Mouse (Mus musculus) CD4-positive, CD25-positive, alpha-beta regulatory T cell, adult 2 months (primary cell): ENCODE measurements around the gene Nfic.

ENCODE experiments used
- DNase-seq: peaks from one replicate; pipeline ENCODE4 v3.0.0-alpha.2; 2012; ENCODE audit warnings: low read depth, low spot score

Gene Nfic

DNA sequence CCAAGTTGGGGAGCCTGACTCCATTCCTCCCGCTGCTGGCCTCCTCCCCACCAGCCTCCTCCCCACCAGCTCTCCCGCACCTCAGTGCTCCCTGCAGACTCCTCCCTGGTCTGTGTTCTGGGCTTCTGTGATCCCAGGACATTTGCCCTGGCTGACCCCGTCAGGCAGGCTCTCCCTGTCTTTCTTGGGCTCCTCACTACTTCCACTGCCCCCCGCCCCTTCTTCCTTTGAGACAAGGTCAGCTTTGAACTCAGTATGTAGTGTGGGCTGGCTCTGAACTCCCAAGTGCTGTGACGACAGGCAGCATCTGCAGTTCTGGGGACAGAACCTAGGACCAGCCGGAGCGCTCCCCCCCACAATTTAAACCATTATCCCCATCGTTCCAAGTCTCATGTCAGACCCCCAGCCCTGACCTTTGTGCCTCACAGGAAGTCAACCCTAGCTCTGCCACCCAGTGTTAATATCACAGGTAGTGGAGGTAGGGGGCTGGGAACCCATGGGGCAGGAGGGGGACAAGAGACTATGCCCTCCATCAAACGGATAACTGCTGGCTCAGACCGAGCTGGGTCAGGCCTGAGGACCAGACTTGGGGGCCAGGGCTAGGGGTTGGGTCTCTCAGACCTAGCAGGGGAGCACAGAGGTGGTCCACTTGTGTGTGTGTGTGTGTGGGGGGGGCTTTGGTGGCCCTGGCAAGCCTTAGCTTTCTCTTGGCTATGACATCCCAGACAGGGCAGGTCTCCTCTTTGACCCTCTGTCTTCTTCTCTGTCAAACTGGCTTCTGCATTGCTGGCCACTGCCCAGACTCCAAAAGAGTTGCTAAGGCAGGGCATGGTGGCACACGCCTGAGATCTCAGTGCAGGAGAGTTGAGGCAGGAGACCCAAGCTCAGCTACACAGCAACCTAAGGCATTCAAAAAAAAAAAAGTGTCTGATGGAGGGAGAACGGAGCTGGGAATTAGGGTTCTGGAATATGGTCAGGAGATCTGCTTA is 37.9 kb downstream of the Nfic start:
- DNase-seq = no peak

DNA sequence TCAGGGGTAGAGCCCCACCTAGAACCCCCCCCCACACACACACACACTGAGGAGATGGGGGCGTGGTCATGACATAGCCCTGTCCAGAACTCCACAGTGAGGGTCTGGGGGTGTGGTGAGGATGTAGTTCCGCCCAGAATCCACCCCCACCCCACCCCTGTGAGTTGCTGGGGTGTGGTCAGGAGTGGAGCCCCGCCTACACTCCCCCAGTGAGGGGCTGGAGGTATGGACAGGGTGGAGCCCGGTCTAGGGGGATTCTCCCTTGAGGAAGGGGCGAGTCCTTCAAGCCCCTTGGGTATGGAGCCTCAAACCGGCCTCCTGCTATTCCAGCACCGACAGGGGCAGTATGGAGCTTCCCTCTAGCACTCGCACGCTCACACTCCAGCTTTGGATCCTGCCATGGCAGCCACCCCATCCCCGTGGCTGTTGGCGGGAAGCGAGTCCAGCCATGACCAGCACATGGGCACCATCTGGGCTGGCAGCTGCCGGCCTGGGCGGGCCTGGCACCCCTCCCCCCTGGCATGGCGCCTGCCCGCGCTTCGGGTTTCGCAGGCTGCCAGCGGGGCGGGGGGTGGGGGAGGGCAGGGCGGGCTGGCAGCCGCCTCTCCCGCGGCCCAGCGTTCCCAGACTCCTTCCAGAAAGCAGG is 38.7 kb downstream of the Nfic start:
- DNase-seq = no peak

DNA sequence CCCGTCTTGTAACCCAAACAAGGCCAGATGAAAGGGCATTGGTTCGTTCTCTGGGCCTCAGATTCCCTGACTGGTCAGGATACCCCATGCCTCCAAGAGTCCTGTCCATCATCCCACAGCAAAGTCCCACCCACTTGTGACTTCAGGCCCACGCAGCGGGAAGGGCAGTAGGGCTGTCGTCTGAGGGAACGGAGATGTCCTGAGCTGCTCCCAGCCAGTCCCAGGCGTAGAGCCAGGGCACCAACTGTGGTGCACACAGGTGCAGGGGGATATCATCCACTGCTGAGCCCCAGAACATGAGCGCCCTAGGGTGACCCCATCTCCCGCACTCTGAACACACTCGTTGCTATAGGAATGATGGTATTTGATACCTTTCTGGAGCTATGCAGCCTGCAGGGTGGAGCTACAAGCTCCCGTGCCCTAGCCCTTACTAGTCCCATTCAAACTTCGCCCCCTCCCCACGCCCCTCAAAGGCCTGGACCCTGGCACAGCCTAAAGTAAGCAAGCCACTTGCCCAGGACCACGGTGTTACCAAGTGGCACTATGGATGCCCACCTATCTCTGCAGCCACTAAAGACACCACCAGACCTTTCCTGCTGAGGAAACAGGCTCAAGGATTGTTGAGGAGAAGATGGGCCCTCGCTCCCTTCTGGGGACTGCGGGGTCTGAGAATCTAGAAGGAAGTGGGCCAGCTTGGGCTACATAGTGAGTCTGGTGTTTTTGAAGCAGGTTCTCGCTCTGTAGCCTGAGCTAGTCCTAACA is 39.7 kb downstream of the Nfic start:
- no peak for DNase-seq

DNA sequence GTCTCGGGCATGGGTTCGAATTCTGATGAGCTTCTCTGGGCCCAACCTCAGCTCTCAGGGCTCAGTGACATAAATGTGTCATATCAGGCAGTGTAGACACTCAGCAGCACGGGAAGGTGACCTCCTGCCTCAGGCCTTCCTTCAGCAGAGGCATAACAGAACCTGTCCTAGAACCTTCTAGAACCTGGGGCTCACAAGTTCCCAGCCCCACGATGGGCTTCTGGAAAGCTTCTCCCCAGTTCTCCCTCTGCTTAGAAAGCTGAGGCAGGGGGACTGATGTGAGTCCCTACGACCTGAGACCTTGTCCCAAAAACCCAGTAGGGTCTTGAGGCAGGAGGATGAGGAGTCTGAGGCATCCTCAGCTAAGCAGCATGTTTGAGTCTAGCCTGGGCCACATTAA is 40.3 kb downstream of the Nfic start:
- no peak for DNase-seq

DNA sequence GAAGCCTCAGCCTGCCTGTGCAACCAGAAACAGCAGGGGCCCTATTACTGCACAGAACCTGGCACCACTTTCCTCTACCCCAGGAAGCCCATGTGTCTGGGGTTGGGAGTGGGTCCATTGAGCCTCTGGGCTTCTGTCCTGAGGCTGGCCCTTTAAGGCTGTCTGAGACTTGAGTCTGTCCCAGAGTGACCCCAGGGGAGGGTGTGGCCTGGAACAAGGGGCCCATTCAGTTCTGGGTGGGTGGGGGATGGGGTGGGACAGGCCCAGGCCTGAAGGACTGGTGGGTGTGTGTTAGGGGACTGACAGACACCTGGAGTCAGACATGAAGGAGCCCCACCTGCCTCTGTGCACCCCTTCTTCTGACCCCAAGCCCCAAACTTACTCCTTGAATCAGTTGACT is 40.8 kb downstream of the Nfic start:
- no peak for DNase-seq

DNA sequence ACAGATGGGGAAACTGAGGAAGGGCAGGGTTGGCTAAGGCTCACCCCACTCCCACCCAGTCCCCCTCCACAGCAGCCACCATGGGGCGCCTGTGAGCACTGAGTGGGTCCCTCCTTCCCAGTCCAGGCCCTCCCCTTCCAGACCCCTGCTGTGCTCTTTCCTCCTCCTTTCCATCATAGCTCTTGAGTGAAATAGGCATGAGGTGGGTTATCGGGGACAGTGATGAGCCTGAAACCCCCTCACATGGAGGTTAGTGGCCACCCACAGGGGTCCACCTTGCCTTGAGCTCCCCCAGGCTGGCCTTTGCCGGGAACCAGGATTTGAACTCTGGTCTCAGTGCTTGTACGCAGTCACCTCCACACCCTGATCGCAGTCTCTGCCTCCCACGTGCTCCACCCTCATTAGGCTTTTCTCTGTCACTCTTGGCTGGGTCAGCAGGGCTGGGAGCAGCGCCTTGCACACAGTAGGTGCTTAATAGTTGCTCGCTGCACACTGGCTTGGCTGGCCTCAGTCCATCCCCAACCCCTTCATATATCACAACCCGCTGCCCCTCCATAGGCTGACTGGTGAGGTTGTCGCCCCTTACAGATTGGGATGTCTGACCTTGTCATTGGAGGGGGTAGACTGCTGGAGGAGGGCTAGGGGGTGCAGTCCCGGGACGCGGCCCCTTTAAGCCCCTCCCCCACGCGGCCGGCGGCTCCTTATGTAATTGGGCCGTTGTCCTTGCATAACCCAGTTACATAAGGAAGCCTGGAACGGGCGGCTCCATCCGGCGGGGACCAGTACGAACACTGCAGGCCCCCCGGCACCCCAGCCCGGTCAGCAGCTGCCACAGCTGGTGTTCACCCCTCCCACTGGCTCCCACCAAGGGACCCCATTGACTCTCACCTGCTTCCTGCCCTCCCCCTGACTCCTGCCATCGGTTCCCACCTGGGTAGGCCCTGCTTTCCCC is 41.8 kb downstream of the Nfic start:
- DNase-seq = no peak

DNA sequence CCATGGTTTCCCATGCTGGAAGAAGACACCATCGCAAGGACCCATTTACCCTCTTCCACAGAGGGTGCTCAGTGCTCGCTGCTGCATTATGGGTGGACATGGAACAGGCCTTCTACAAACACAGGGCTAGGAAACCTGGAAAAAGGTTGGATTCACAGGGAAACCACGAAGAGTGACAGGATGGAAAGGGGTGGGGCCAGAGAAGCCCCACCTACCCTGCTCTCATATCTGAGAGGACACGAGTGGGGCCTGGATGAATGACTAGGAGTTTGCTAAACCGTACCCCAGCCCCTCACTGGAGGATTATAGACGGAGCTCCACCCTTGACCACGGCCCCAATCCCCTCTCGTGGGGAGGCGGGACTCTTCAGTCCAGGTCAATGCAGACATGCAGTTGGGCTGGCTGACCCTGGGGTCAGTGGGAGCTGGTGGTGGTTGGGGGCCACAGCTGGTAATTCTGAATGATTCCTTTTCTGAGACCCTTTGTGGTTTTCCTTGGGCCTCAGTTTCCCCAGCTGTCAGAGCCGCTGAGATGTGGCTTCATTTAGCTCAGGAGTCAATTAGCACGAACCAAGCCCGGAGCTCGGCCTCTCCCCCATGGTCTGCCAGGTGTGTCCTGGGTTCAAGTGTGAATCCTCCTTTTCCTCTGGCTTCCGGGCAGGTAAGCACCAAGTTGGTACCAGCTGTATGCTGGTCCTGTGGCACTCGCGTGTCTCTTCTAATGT is 42.7 kb downstream of the Nfic start:
- no peak for DNase-seq

DNA sequence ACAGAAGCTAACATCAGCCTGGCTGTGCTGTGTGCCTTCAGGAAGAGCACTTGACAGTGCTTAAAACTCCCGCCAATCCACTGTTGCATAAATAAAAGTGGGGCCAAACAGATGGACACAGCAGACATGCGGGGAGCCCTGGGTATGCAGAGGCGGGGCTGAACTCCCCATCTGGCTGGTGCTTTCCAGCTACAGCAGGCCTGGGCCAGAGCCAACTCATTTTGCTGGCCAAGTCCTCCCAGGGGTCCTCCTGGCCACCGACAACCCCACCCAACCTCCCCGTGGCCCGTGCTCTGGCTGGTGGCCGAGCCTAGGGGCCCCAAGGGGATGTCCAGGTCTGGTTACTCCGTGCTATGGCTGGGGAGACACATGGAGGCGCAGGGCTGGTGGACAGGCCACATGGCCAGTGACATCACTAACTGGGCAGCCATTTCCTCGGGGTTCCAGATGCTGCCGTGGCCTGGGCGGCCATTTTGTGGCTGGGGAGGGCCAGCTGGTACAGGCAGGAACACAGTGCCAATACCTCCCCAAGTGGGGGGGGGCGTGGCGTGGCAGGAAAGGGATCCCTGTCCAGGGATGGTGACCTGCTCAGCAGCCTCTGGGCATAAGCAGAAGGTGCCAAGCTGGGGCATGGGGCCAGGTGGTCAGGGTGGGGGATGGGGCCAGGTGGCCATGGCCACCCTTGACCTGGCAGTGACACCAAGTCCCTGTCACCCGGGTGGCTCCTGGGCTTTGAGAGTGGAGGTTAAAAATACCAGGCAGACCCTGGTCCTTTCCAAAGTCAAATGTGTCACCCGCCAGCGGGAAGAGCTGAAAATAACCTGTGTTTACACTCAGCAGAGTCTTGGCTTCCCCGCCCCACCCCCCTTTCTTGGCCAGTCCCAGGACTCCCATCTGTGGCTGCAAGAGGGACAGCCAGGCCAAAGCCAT is 43.7 kb downstream of the Nfic start:
- no peak for DNase-seq

DNA sequence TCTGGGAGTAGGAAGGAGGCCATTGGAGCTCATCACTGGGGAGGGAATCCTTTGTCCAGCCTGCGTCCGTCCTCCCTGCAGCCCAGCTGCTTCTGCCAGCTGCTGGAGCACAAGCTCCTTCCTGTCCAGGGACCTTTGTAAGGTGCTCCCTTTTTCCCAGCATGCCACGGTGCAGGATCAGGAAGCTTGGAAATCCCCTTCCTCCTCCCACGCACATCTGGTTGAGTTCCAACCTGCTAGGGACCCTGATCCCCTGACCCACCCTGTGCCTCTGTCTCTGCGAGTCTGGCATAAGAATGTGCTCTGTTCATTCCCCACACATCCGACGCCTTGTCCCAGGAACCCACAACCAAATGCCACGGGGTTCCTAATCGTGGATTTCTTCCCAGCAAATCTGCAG is 44.5 kb downstream of the Nfic start:
- DNase-seq = no peak

DNA sequence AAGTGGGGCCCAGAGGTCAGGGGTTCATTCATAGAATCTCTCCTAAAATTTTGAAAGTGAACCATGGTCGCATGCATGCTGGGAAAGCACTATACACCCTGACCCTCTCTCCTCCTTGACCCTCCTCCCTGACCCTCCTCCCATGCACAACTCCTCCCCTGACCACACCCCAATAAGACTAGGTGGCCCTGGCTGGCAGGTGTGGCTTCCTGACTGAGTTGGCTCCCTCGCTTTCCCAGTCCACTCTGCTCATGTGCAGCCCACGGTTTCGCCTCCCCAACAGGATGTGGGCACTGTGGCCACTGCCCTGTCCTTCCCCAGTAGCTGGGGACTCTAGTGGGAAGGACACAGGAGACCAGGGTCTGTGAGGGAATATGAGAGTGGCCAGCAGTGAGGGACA is 45.1 kb downstream of the Nfic start:
- DNase-seq = no peak

DNA sequence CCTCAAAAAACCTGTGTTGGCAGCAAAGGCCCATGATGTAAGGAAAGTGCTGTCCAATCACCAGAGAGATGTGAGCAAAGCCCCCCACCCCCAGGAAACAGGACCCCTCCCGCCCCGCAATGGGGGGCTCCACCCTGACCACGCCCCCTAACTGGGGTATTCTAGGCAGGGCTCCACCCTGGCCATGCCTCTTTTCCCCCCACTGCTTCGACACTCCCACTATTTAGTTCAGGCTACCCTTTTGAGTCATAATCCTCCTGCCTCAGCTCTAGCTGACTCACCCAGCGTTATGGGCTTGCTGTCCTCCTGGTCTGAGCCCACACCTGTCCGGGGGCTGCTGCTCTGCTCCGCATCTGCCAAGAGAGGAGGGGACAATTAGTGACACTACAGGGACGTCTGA is 46.1 kb downstream of the Nfic start:
- DNase-seq = no peak

DNA sequence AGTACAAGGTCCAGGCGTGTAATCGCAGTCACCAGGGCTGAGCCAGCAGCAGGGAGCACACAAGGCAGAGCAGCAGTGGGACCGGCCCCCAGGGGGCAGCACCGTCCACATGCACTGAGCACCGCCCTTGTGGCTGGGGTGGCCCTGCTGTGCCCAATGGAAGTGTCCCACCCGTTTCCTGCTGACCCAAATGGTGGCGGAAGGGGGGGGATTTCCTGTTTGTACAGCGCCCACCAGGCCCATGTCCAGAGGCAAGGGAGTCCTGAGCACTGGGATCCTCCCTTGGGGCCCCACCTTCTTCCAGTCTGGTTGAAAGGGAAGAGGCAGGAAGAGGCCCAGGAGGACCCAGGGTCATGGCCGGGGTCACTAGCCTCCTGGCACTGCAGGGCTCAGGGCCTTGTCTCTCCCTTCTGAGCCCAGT is 46.6 kb downstream of the Nfic start:
- DNase-seq = peak; percentile 89

DNA sequence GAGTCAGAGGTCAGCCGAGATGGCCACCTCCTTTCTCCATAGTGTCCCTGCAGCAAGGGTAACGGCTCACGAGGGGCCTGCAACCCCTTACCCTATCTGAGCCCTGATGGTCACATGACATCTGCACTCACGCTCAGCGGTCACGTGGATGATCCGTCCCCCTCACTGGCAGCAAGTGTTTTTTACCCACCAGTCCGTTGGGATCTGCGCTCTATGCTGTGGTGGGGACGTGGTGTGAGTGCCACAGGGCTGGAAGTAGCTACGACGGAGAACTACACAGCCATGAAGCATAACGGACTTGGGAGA is 47.1 kb downstream of the Nfic start:
- no peak for DNase-seq

DNA sequence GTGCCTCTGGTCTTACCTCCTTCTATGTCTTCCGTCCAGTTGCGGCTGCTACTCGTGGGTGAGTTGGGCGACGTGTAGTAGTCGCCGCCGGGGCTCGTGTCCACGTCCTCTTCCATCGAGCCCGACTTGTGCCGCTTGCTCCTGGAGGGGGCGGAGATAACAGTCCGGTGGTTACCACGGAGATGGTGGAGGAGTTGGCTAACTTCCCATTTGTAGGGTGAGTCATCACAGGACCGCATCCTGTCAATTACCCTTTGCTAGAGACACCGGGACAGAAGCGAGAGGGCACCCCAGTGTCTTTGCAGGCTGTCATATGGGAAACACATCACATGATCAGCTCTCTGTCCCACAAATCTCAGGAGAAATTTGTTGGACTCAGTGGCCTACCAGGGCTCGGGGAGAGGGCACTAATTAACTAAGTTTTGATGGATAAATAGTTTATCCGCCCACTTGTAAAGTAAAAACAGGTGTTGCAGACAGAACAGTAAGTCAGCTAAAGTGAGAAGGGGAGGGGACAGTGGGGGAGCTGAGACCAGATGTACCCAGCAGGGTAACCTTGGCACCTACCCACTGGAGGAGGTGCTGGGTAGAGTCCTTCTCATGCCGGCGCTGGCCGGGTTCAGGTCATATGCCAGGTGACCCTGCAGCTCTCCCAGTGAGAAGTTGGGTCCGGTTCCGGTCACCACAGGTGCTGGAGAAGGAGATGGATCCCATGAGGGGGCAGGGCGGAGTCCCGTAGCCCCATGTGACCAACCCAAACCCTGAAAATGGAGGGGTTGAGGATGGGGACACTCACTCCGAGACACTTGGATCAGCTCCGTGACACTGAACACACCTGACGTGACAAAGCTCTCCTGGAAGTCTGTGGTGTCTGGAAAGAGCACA is 47.7 kb downstream of the Nfic start:
- peak; percentile 78 for DNase-seq

DNA sequence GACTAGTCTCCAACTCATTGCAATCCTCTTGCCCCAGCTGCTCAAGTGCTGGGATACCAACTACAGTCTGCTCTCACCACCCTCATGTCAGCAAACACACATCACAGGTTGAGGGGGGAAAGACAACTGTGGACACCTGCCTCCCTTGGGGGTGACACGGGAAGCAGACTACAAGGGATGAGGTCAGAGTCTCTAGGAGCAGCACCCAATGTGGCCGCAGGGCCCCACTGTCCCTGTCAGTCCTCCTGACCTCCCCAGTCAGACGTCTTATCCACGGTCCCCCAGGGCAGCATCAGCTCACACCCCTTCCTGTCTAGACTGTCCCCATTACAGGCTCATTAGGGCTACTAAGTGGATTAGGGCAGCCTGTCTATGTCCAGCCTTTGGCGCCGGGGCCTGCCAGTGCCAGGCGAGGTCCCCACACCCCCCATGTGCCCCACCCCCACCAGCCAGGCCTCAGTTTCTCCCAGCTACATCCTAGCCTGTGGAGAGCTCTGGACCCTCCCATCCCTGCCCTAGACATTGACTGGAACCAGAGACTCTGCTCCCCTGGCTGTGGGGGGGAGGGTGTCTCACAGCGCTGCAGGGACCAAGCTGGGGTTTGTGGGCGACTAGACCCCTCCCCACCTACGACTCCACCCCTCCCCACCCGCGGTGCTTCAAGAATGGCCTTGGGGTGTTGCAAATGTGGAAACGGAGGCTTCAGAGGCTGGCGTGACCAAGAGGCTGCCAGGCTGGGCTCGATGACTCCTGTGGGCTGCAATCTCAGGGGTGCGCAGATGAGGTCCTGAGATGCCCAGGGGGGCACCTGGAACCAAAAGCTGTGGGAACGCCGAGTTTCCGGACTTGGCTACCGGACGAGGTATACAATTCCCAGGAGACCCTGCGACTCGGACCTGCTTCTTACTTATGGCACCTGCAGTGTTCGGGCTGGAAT is 48.7 kb downstream of the Nfic start:
- no peak for DNase-seq

DNA sequence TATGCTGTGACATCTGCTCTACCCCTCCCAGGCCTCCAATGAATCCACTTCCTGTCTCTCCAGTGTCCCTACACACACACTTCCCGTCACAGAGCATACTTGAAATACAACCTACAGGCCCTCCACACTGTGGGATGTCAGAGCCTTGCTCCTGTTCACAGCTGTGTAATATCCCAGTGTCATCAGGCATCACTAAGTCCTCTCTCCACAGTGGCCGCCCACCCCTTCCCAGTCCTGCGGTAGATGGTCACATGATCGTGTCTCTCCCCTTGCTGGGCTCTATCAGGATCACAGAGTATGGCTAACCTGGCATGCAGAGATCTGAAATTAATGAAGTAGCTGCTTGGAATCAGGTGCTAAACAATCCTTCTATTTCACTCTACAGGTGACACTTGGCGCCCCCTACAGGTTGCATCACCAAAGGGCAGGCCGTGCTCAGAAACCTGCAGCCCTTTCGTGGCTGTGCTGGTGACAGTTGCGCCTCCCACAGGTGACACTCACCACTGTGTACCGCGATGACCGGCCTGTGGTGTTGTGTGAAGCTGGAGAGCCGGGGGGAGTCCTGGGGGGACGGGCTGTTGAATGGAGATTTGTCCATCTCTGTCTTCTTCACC is 49.7 kb downstream of the Nfic start:
- peak; percentile 85 for DNase-seq

DNA sequence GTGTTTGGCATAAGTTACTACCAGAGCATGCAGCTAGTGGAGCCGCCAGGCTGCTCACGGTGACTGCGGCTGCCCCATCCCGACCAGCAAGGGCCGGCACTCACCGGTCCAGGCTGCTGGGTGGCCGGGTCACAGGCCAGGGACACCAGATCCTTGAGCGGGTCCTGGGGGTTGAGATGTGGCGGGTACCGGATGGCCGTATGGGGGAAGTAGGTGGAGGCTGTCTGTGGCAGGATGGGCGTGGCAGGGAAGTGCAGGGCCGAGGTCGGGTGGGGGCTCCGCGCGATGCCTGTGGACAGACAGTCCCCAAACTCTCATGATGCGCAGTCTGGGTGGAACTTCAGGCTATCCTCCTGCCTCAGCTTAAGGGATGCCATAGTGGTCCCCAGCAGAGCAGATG is 50.7 kb downstream of the Nfic start:
- DNase-seq = peak; percentile 56
